Mouse (Mus musculus): ENCODE results near the gene Efcab3. TPM values are rescaled to one million over a fixed set of nuclear protein-coding genes. Genes with fewer than 3 reads are reported as not detected.

Efcab3 gene
- total RNA-seq, 1 experiment from 2014 or later: not detected

DNA sequence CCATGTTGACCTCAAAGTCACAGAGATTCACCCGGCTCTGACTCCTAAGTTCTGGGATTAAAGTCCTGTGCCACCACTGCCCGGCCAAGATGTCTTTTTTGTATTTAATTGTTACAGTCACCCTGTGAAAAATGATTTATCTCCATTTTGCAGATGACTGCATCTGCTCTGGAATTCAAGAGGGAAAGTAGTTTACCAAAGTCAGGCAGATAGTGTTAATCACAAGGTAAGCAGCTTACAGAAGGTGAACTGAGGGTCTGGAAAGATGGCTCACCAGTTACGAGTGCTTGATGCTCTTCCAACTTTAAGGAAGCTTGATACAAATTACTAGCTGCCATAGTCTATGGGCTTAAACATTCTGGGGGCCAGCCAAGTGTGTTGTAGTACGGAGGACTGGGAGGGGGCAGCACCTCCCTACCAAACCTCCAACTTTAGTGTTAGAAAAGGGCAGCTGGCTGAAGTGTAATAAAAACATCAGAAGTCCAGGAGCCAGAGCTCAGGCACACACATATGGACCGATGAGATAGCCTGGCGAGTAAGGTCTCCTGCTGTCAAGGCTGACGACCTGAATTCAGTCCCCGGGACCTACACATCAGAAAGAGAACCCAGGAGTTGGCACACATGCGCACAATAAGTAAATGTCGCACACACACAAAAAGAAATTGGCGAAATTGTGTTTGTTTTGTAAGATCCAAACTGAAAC lies 81.3 kb downstream of the Efcab3 start:
- no peak for ATAC-seq (ENCODE audit: extremely low read depth, insufficient number of reproducible peaks, low FRiP score, poor library complexity, severe bottlenecking)

DNA sequence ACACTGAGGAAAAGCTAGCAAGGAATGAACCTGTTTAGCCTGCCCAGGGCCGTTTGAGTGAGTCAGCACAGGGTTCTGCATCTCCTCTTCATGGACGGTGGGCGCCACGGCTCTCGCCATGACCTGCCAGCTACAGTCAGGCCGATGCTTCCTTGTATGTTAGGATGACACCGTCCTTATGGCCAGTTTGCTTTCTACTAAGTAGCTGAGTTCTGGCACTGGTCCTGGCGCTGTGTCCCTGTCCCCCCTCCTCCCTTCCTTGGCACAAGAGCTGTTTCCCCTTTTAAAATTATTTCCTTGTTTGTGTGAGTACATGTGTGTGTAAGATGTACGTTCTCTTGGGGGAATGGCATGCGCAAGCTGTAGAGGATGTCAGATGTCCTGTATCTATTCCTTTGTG lies 81.8 kb downstream of the Efcab3 start:
- no peak for ATAC-seq (ENCODE audit: extremely low read depth, insufficient number of reproducible peaks, low FRiP score, poor library complexity, severe bottlenecking)

DNA sequence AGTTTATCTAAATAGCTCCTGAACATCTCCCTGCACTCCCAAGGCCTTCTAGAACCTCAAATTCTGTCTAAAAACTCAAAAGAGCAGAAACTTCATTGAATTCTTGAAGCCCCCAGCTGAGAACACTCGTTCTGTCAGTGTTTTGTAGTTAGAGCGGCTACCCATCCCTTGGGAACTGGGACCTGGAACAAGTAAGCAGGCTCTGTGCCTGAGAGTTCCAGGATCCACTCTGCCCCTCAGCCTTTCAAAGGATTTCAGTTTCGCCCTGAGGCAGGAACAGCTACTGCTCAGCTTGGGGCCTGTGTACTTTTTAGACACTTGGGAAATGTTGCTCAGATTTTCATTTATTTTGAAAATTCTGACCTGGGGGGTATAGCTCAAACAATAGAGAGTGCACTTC lies 83.2 kb downstream of the Efcab3 start, which contains the start of gene Gm10842:
Gene Gm10842, plus strand, starts transcription at position 301 of the 400 bp plus-strand sequence.
- ATAC-seq (ENCODE audit: extremely low read depth, insufficient number of reproducible peaks, low FRiP score, poor library complexity, severe bottlenecking): no peak

DNA sequence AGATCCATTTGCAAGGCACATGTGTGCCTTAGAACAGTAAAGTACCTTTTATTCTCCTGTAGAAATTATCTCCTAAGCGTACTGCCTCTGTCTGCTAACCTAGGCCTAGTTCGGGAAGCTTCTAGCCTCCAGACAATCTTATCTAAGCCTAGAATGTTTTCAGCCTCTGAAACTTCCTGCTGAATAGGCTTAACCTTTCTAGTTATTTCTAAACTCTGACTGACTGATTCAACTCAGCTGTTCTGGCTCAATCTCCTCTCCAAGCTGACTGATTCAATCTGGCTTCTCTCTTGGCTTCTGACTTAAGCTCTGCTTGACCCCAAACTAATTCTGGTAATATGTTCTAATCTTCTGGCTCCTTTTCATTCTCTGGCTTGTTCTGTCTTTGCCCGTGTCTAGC lies 86.0 kb downstream of the Efcab3 start:
- no peak for ATAC-seq (ENCODE audit: extremely low read depth, insufficient number of reproducible peaks, low FRiP score, poor library complexity, severe bottlenecking)

DNA sequence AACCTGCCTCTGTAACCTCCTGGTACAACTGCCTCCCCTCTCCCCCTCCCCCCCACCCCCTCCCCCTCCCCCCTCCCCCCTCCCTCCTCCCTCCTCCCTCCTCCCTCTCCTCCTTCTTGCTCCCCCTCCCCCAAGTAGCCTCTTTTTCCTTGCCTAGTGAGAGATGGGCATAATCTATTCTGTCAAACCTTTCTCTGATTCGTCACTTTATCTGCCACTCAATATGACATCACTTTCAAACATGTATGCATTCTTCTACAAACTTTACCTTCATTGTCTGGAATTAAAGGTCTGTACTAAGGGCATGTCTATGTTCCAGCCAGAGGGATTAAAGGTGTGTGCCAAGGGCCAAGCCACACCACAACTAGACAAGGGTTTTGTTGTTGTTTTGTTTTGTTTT lies 86.4 kb downstream of the Efcab3 start:
- ATAC-seq (ENCODE audit: extremely low read depth, insufficient number of reproducible peaks, low FRiP score, poor library complexity, severe bottlenecking): no peak

- ATAC-seq (ENCODE audit: extremely low read depth, insufficient number of reproducible peaks, low FRiP score, poor library complexity, severe bottlenecking): no peak
These were observed 87.3 kb downstream of the Efcab3 start for GRCm38 (mm10) chr11:105150691-105151090.

DNA sequence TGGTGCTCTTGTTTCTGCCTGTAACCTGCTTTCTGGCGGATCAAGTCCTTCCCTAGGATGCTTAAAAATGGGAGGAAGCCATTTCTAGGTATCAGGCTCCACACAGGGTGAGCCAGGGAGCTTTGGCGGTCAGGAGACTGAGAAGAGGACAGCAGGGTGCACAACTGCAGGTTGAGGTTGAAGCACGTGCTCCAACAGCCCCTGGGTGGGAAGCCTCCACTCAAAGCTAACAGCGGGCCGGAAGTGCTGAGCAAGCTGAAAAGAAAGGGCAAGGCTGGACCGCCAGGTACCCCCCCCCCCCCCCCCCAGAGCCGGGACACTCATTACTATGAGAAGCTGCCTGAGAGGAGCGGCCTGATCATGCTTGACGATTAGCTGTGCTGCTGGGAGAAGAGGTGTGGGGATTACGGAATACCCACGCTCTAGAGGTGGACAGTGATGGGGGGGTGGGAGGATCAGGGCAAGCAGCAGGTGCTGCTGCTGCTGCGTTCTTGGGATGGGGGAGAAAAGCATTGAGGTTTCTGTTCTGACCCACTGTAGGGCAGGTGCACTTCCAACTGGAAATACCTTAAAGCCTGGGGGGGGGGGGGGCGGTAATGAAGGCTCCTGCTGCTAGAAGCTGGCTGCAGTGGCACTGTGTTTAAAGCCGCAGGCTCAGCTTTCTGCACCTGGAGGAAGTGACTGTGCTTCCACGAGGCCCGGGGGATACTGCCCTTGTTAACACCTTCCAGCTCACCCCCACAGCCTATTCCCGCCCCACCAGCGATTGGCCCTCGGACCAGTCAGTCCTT lies 88.0 kb downstream of the Efcab3 start:
- ATAC-seq (ENCODE audit: extremely low read depth, insufficient number of reproducible peaks, low FRiP score, poor library complexity, severe bottlenecking): no peak

GRCm38 (mm10) chr11:105152017-105152300 lies 88.6 kb downstream of the Efcab3 start:
- no peak for ATAC-seq (ENCODE audit: extremely low read depth, insufficient number of reproducible peaks, low FRiP score, poor library complexity, severe bottlenecking)

DNA sequence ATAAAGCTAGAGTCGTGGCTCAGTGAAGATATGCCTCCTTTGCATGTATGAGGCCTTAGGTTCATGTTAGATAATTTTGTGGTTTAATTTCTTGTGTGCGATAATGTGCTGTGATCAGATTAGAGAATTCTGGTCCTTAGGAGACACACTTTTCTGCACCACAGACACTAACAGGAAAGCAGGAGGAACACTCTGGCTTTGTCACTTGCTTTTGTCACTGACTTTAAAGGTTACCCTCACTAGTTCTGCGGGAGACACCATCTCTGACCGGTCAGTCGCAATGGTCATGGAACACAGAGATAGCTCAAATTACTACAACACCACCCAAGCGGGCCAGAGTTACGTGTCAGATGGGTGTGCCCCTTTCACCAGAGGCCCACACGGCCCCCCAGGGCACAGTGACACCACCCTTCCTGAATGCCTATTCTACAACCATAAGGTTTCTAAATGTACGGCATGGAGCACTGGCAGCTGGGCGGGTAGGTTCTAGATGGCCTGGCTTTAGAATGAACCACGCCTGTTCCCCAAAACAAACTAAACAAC lies 89.0 kb downstream of the Efcab3 start:
- no peak for ATAC-seq (ENCODE audit: extremely low read depth, insufficient number of reproducible peaks, low FRiP score, poor library complexity, severe bottlenecking)

DNA sequence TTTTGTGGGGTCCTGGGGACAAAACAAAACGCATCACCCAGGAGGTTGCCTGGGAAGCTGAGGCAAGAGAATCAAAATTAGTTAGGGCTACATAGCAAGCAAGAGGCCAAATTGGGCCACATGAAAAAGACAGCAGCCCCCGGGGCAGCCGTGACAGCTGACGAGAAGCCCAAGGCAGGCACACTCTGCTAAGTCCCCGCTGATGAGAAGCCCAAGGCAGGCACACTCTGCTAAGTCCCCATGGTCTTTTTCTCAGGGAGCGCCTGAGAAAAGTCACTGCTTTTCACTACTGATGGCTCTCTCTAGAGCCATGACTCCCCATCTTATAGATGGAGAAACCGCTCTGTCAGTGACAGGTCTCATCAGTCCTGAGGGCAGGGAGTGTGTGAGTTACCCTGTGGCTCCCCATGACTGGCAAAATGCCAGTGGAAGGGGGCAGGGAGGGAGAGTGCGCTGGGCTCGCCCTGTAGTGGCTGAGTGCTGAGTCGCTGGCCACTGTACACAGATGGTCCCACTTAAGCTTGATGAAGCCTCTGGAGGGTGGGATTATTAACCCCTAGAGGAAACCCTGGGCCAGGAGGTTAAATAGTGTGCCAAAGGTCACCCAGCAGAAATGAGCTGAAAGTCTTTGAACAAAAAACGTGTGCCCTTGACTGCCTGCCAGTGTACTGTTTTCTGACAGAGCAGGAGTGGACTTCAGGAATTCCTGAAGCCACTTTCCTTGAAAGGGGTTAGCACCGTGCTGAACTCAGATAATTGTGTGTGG lies 89.9 kb downstream of the Efcab3 start:
- no peak for ATAC-seq (ENCODE audit: extremely low read depth, insufficient number of reproducible peaks, low FRiP score, poor library complexity, severe bottlenecking)

DNA sequence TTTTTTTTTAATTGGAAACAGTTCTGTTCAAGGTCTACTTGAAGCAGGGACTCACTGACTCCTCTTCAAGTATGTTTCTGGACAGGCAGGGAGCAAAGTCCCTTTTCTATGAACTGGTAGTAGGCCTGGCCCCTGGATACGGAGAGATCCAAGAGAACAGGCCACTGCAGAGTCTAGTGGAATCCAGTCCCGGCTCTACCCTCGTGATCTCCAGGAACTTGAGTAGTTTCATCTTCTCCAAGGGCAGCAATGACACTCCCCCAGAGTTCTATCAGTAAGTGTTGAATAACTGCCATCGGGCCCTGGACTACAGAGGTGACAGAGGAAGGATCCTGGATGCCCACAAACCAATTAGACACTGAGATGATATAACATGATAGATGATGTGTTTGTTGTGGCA lies 92.5 kb downstream of the Efcab3 start:
- no peak for ATAC-seq (ENCODE audit: extremely low read depth, insufficient number of reproducible peaks, low FRiP score, poor library complexity, severe bottlenecking)

- ATAC-seq (ENCODE audit: extremely low read depth, insufficient number of reproducible peaks, low FRiP score, poor library complexity, severe bottlenecking): no peak
These were observed 93.4 kb downstream of the Efcab3 start for GRCm38 (mm10) chr11:105156748-105157267.

DNA sequence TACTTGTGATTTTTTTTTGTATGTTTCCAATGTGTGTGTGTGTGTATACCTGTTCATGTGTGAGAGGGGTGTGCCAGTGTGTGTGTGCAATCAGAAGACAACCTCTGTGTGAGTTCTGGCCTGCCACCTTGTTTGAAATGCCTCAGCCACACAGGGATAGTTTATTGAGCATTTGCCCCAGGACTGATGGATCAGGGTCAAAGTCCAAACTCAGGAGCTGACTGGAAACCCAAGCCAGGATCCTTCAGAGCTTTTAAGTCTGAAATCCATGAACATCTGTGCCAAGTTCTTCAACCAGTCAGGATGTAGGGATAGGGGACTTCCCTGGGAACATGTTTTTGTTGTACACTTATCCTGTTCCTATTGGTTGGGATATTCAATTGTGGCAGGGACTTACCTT lies 94.7 kb downstream of the Efcab3 start:
- ATAC-seq (ENCODE audit: extremely low read depth, insufficient number of reproducible peaks, low FRiP score, poor library complexity, severe bottlenecking): no peak

DNA sequence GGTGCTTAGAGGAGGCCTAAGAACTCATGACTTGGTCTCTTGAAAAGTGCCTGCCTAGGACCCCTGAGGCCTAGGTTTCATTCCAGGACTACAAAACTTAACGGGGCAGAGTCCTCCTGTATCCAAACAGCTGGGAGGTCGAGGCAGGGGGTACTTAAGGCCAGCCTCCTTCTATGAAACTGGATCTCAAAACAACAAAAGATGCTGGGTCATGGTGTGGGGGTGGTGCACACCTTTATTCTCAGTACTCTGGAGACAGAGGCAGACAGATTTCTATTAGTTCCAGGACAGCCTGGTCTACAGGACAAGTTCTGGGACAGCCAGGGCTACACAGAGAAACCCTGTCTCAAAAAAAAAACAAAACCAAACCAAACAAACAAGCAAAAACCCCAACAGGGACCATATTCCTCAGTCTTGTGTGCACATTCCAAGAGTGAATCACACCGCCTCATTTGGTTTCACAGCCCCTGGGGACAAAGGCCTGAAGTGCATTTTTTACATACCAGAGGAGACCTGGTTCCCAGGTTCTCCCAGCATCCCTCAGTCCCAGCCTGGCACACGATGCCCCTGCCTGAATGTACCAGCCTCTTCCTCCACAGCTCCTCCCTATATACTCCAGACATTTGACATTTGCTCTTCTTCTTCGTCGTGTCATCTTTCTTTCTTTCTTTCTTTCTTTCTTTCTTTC lies 96.4 kb downstream of the Efcab3 start:
- ATAC-seq (ENCODE audit: extremely low read depth, insufficient number of reproducible peaks, low FRiP score, poor library complexity, severe bottlenecking): no peak

GRCm38 (mm10) chr11:105161411-105161810 lies 98.0 kb downstream of the Efcab3 start:
- no peak for ATAC-seq (ENCODE audit: extremely low read depth, insufficient number of reproducible peaks, low FRiP score, poor library complexity, severe bottlenecking)

DNA sequence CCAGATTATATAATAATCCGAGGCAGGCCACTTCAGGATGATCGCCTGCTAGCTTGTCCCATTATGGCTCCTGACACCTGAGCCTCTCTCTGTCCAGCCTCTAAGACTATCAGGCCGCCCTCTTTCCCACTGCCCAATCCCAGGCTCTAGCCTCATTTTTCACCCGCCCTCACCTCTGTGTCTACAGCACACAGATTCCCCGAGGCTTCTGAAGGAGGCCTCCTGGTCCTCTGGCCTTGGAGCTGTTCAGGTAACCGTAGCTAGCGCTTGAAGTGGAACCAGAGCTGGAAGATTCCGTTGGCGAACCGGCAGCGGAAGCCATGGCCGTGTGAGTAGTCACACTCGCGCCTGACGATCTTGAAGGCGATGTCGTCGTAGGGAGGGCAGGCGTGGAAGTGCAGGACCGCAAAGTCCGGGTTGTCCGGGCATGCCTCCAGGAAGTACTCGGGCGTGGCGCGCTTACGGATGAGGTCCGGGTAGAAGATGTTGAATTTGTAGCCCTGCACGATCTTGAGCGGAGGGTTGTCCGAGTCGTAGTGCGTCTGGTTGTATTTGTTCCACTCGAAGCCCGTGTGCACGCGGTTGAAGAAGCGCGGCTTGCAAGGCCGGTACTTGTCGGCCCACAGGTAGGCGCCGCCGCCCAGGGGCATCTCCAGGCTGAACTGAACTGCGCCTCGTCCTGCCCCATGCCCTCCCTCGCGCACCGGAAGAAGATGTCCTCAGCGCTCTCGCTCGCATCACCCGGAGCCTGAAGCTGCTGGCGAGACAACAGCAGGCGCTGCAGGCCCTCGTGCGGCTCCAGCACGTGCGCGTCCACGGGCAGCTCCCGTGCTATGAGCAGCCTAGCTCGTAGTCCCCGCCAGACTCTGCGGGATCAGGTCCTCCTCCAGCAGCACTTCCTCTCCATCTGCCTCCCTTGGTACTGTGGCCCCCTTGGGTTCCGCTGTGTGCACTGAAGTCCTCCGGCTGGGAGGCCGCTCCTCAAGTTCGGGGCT lies 101.4 kb downstream of the Efcab3 start:
- ATAC-seq (ENCODE audit: extremely low read depth, insufficient number of reproducible peaks, low FRiP score, poor library complexity, severe bottlenecking): no peak

- no peak for ATAC-seq (ENCODE audit: extremely low read depth, insufficient number of reproducible peaks, low FRiP score, poor library complexity, severe bottlenecking)
These were observed 103.4 kb downstream of the Efcab3 start for GRCm38 (mm10) chr11:105166780-105167179.
